In genomic region chr9:47280598-47280997, GRCm38 (mm10) we compare ENCODE assay signal across 14 mouse cellular contexts.
DNase-seq lines count a peak whose midpoint lies in the region; ATAC-seq lines count a peak whose summit lies in the region.
"Had no signal": no experiment of that assay in that cellular context is flagged by ENCODE, and none has a peak within 500 bp of the region (broad histone marks: within the 10 kb centered on the region; RNA-seq: fewer than 3 reads in every experiment).

No protein-coding gene starts in this region.

- H3K4me3 ChIP-seq in neural tube, embryonic 11.5 days (ENCODE audit: low read depth, low read length), result no peak overlapping the region
- H3K4me3 ChIP-seq in hindbrain, embryonic 14.5 days (replicated peaks; ENCODE audit: low read length), result no peak overlapping the region
- no peak overlapping the region for H3K4me3 ChIP-seq in kidney, embryonic 16.5 days (ENCODE audit: low read length)
- H3K4me3 ChIP-seq: heart, embryonic 12.5 days had no signal

- peak overlapping the region; percentile 54 for H3K27ac ChIP-seq in neural tube, embryonic 11.5 days (ENCODE audit: low read depth, low read length)
- H3K27ac ChIP-seq in hindbrain, embryonic 14.5 days, result peak overlapping the region; percentile 59; the same call in 1 of the 2 replicates
- H3K27ac ChIP-seq in kidney, embryonic 16.5 days (ENCODE audit: low read length), result no peak overlapping the region

- no peaks in the 10 kb centered on the region for H3K9me3 ChIP-seq in neural tube, embryonic 11.5 days (ENCODE audit: control insufficient read depth, low read length)
- no peaks in the 10 kb centered on the region for H3K9me3 ChIP-seq in hindbrain, embryonic 14.5 days (ENCODE audit: control insufficient read depth, low read length)
- no peaks in the 10 kb centered on the region for H3K9me3 ChIP-seq in kidney, embryonic 16.5 days (ENCODE audit: low read length)
- H3K9me3 ChIP-seq: heart, embryonic 12.5 days had no signal

- 29% methylated on average over 8 of the region's 8 CpGs for WGBS in neural tube, embryonic 11.5 days
- WGBS in hindbrain, embryonic 14.5 days, result 14% methylated on average over 8 of the region's 8 CpGs
- WGBS in kidney, embryonic 16.5 days, result 45% methylated on average over 8 of the region's 8 CpGs

- no peaks in the 10 kb centered on the region for H3K36me3 ChIP-seq in neural tube, embryonic 11.5 days (ENCODE audit: control insufficient read depth, insufficient read depth, low read length)
- no peaks in the 10 kb centered on the region for H3K36me3 ChIP-seq in hindbrain, embryonic 14.5 days (replicated peaks; ENCODE audit: control insufficient read depth, insufficient read depth)
- H3K36me3 ChIP-seq in kidney, embryonic 16.5 days (ENCODE audit: insufficient read depth, low read length), result no peaks in the 10 kb centered on the region
- H3K36me3 ChIP-seq: heart, embryonic 12.5 days had no signal

- no peaks in the 10 kb centered on the region for H3K27me3 ChIP-seq in neural tube, embryonic 11.5 days (ENCODE audit: control insufficient read depth, insufficient read depth, low read length)
- H3K27me3 ChIP-seq in hindbrain, embryonic 14.5 days (ENCODE audit: control insufficient read depth, insufficient read depth, low read length), result no peaks in the 10 kb centered on the region
- no peaks in the 10 kb centered on the region for H3K27me3 ChIP-seq in kidney, embryonic 16.5 days (ENCODE audit: insufficient read depth, low read length)
- H3K27me3 ChIP-seq: heart, embryonic 12.5 days had no signal

- ATAC-seq in neural tube, embryonic 11.5 days (ENCODE audit: insufficient read depth, low FRiP score, low TSS enrichment), result no peak
- ATAC-seq in hindbrain, embryonic 14.5 days (ENCODE audit: low FRiP score), result peak; percentile 17; the same call in 1 of the 2 replicates
- no peak; the same call in 1 of the 2 replicates for ATAC-seq in kidney, embryonic 16.5 days (ENCODE audit: low FRiP score, low TSS enrichment)

- peak; percentile 66 to 72 for DNase-seq in cerebellum, postnatal 10 days
- DNase-seq in cerebellum, adult 8-10 months, result no peak
- DNase-seq in neural tube, embryonic 11.5 days (ENCODE audit: low spot score), result peak; percentile 39
- DNase-seq in neural tube, embryonic 10.5 days (ENCODE audit: extremely low spot score, low spot score), result no peak
- no peak for DNase-seq in hindbrain, embryonic 14.5 days (ENCODE audit: low spot score)
- no peak for DNase-seq in lung, postnatal 10 days
- no peak for DNase-seq in ovary, postnatal 36 days (ENCODE audit: low spot score)
- DNase-seq: cerebellum, adult 9-11 months; kidney, adult 2 months; lung, adult 2 months; spleen, adult 18-20 months; thymus, postnatal 36 days had no signal

- H3K4me2 ChIP-seq in neural tube, embryonic 11.5 days (ENCODE audit: low read depth), result no peak overlapping the region
- no peak overlapping the region for H3K4me2 ChIP-seq in hindbrain, embryonic 14.5 days (replicated peaks)
- no peak overlapping the region for H3K4me2 ChIP-seq in kidney, embryonic 16.5 days (replicated peaks; ENCODE audit: low read depth, low read length)
- H3K4me2 ChIP-seq: heart, embryonic 12.5 days had no signal

- no peak overlapping the region for H3K9ac ChIP-seq in neural tube, embryonic 11.5 days (ENCODE audit: low read length)
- H3K9ac ChIP-seq in hindbrain, embryonic 14.5 days, result no peak overlapping the region
- no peak overlapping the region for H3K9ac ChIP-seq in kidney, embryonic 16.5 days (replicated peaks; ENCODE audit: low read length)
- H3K9ac ChIP-seq: heart, embryonic 12.5 days had no signal

- H3K4me1 ChIP-seq in neural tube, embryonic 11.5 days (ENCODE audit: control insufficient read depth, insufficient read depth, low read length), result no peaks in the 10 kb centered on the region
- H3K4me1 ChIP-seq in hindbrain, embryonic 14.5 days (replicated peaks; ENCODE audit: control insufficient read depth, insufficient read depth, low read length), result peaks cover 21% of the 10 kb centered on the region
- peaks cover 19% of the 10 kb centered on the region for H3K4me1 ChIP-seq in kidney, embryonic 16.5 days (ENCODE audit: insufficient read depth, low read length)

Comparison
In these comparisons a context has a peak if more than half of its experiments do, and no peak if none do; other contexts are left out.
1. DNase-seq: peak in cerebellum, postnatal 10 days (2 of 2) and neural tube, embryonic 11.5 days (single experiment); none in cerebellum, adult 8-10 months (single experiment), neural tube, embryonic 10.5 days (single experiment), hindbrain, embryonic 14.5 days (single experiment), lung, postnatal 10 days (single experiment) and ovary, postnatal 36 days (single experiment).